Mouse (Mus musculus) G1E (cell line): ENCODE measurements around the gene Gcc2.

ENCODE experiments used
- CTCF ChIP-seq: IDR thresholded peaks from 2 replicates; pipeline ENCODE4 v1.5.1; 2012; ENCODE audit warnings: low read depth, low read length, inconsistent platforms, mixed read lengths
- POLR2AphosphoS5 ChIP-seq: IDR thresholded peaks from 2 replicates; pipeline ENCODE4 v1.6.1; 2012; ENCODE audit warnings: low read depth, low read length, inconsistent platforms; ENCODE audit not compliant: insufficient replicate concordance
- TAL1 ChIP-seq: conservative IDR thresholded peaks from 2 replicates; pipeline ENCODE4 v1.6.1; 2012; ENCODE audit warnings: low read depth, low read length, inconsistent platforms, mixed read lengths

DNA sequence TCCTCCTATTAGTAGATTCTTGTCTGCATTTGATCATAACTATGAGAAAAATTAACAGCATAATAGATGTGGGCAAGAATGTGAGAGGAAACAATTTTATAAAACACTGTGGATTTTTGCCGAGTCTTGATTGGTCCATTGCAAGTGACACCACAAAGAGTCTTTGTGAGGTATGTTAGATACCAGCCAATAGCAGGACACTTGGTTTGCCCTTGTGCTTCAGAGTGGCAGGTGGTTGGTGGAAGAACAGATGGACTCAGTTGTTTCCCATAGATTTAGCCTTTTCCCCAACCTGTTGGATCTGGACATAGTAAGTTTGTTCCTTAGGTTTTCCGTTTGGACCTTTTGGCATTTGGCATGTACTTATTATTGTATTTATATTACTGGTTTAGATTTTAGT is 44.1 kb upstream of the Gcc2 start:
- TF ChIP-seq POLR2AphosphoS5 (no peak), CTCF (no peak), TAL1 (no peak)
